Mouse (Mus musculus): ENCODE data around the gene Cirbp.
"Not testable (repeated sequence)": the region's sequence is repeated elsewhere in the genome, so short reads cannot be mapped to it uniquely, and the experiment has no call there.

The Cirbp gene

GRCm38 (mm10) chr10:80179068-80180051, 13.6 kb downstream of the Cirbp start, which contains the start of gene Efna2:
Efna2 (plus strand) TSS chr10:80179482.
- DNase-seq (ENCODE audit: low spot score), result no peak

- no peak for DNase-seq (ENCODE audit: low spot score)
Measured at GRCm38 (mm10) chr10:80180288-80180687, 14.5 kb downstream of the Cirbp start.

GRCm38 (mm10) chr10:80180823-80181222, 15.0 kb downstream of the Cirbp start:
- no peak for DNase-seq (ENCODE audit: low spot score)

GRCm38 (mm10) chr10:80182547-80182946, 16.8 kb downstream of the Cirbp start:
- no peak for DNase-seq (ENCODE audit: low spot score)

GRCm38 (mm10) chr10:80186649-80187048, 20.9 kb downstream of the Cirbp start:
- no peak for DNase-seq (ENCODE audit: low spot score)

GRCm38 (mm10) chr10:80187739-80188138, 22.0 kb downstream of the Cirbp start:
- no peak for DNase-seq (ENCODE audit: low spot score)

- DNase-seq (ENCODE audit: low spot score), result no peak
Measured at GRCm38 (mm10) chr10:80188453-80189024, 22.8 kb downstream of the Cirbp start.

- no peak for DNase-seq (ENCODE audit: low spot score)
Measured at GRCm38 (mm10) chr10:80189999-80190398, 24.2 kb downstream of the Cirbp start.

- DNase-seq (ENCODE audit: low spot score), result no peak
Measured at GRCm38 (mm10) chr10:80190491-80191051, 24.8 kb downstream of the Cirbp start.

GRCm38 (mm10) chr10:80193976-80194375, 28.2 kb downstream of the Cirbp start:
- DNase-seq (ENCODE audit: low spot score), result no peak

GRCm38 (mm10) chr10:80194441-80194840, 28.7 kb downstream of the Cirbp start:
- no peak for DNase-seq (ENCODE audit: low spot score)

GRCm38 (mm10) chr10:80196167-80196566, 30.4 kb downstream of the Cirbp start:
- no peak for DNase-seq (ENCODE audit: low spot score)

- no peak for DNase-seq (ENCODE audit: low spot score)
Measured at GRCm38 (mm10) chr10:80196778-80197581, 31.2 kb downstream of the Cirbp start.

GRCm38 (mm10) chr10:80199440-80200008, 33.7 kb downstream of the Cirbp start:
- DNase-seq (ENCODE audit: low spot score), result peak; percentile 52

GRCm38 (mm10) chr10:80200485-80200884, 34.7 kb downstream of the Cirbp start:
- no peak for DNase-seq (ENCODE audit: low spot score)

- DNase-seq (ENCODE audit: low spot score), result no peak
Measured at GRCm38 (mm10) chr10:80204055-80204454, 38.3 kb downstream of the Cirbp start.

- DNase-seq (ENCODE audit: low spot score), result no peak
Measured at GRCm38 (mm10) chr10:80207201-80207600, 41.4 kb downstream of the Cirbp start.

- no peak for DNase-seq (ENCODE audit: low spot score)
Measured at GRCm38 (mm10) chr10:80207676-80208075, 41.9 kb downstream of the Cirbp start.

GRCm38 (mm10) chr10:80208248-80208647, 42.5 kb downstream of the Cirbp start:
- DNase-seq (ENCODE audit: low spot score), result no peak

- DNase-seq (ENCODE audit: low spot score), result no peak
Measured at GRCm38 (mm10) chr10:80208841-80209371, 43.1 kb downstream of the Cirbp start.

- DNase-seq (ENCODE audit: low spot score), result not testable (repeated sequence)
Measured at GRCm38 (mm10) chr10:80211547-80212103, 45.8 kb downstream of the Cirbp start.
